Mouse (Mus musculus) gastrocnemius, adult 2 months (tissue): ENCODE results near the gene Ercc6l. TPM values are rescaled to one million over a fixed set of nuclear protein-coding genes. Genes with fewer than 3 reads are reported as not detected.
"Not testable (repeated sequence)": the region's sequence is repeated elsewhere in the genome, so short reads cannot be mapped to it uniquely, and the experiment has no call there.

Experiments used
- DNase-seq: peaks from one replicate; pipeline ENCODE4 v3.0.0; 2022
- H3K27ac ChIP-seq: fragments of 200-600 bp; 2 replicates; pipeline ENCODE4 v1.8.1; 2022; ENCODE audit warnings: mild to moderate bottlenecking
- H3K4me3 ChIP-seq: fragments of 200-600 bp; 2 replicates; pipeline ENCODE4 v1.8.1; 2022; ENCODE audit warnings: mild to moderate bottlenecking, moderate library complexity
- CTCF ChIP-seq: fragments of 200-600 bp; IDR thresholded peaks from 2 replicates; pipeline ENCODE4 v1.8.1; 2022; ENCODE audit warnings: antibody characterized with exemption, mild to moderate bottlenecking, moderate library complexity
- intact Hi-C: fragments of 180-260 bp; cut with DNase I; formaldehyde crosslinking; loops from one replicate; pipeline ENCODE4 v1.15.1; 2025
- total RNA-seq, 2 experiments: library from RNA; stranded (reverse); gene quantifications; 2 replicates each; pipeline ENCODE4 v1.2.3; 2021

The Ercc6l gene
- total RNA-seq, 2 experiments from 2014 or later: 0.08 TPM

GRCm38 (mm10) chrX:102163529-102163928 lies 6.6 kb upstream of the Ercc6l start:
- peak; percentile 39 for DNase-seq
- Histone ChIP-seq H3K27ac (no peak overlapping the region), H3K4me3 (no peak overlapping the region)
- no peak for TF ChIP-seq CTCF
- intact Hi-C loops: no loop called here

- no peak overlapping the region for H3K27ac ChIP-seq
- no peak overlapping the region for H3K4me3 ChIP-seq
- no peak for DNase-seq
- TF ChIP-seq CTCF: peak; percentile 15; the same call in 1 of the 2 replicates
- intact Hi-C loops: no loop called here
These were observed 6.2 kb upstream of the Ercc6l start for GRCm38 (mm10) chrX:102163096-102163495.

- intact Hi-C loops: loop anchor here (2.0 kb wide), 1 partner anchor 318 kb away; no protein-coding TSS in a partner anchor
- no peak for TF ChIP-seq CTCF
- no peak overlapping the region for H3K4me3 ChIP-seq
- no peak for DNase-seq
- H3K27ac ChIP-seq: no peak overlapping the region
These were observed 3.6 kb upstream of the Ercc6l start for GRCm38 (mm10) chrX:102160528-102160927.

GRCm38 (mm10) chrX:102159778-102160177 lies 2.9 kb upstream of the Ercc6l start:
- peak; percentile 64 for TF ChIP-seq CTCF
- intact Hi-C loops: loop anchor here (2.0 kb wide), 1 partner anchor 319 kb away; no protein-coding TSS in a partner anchor

GRCm38 (mm10) chrX:102157423-102157791 lies 516 bp upstream of the Ercc6l start:
- intact Hi-C loops: loop anchor here (2.0 kb wide), 1 partner anchor 31 kb away; the partner anchor contains the start of gene Rps4x
- peak overlapping the region; percentile 74 for H3K4me3 ChIP-seq
- no peak for TF ChIP-seq CTCF
- peak overlapping the region; percentile 86 for H3K27ac ChIP-seq
- no peak for DNase-seq

More at GRCm38 (mm10) chrX:102159778-102160177, 2.9 kb upstream of the Ercc6l start:
- Histone ChIP-seq H3K4me3 (no peak overlapping the region), H3K27ac (no peak overlapping the region)
- peak; percentile 38 for DNase-seq

GRCm38 (mm10) chrX:102141157-102141556 lies 15.7 kb downstream of the Ercc6l start:
- Histone ChIP-seq H3K27ac (no peak overlapping the region), H3K4me3 (no peak overlapping the region)
- intact Hi-C loops: no loop called here
- TF ChIP-seq CTCF: no peak
- DNase-seq: no peak

- no peak overlapping the region for H3K4me3 ChIP-seq
- H3K27ac ChIP-seq: no peak overlapping the region
- no peak for TF ChIP-seq CTCF
- no peak for DNase-seq
- intact Hi-C loops: no loop called here
These were observed 35.6 kb downstream of the Ercc6l start for GRCm38 (mm10) chrX:102121321-102121720.

GRCm38 (mm10) chrX:102119042-102119864 lies 37.6 kb downstream of the Ercc6l start, which contains the start of gene Pin4:
Gene Pin4 (plus strand): TSS chrX:102119447.
- intact Hi-C loops: no loop called here
- peak within 1 kb of the TSS; percentile 78 for H3K27ac ChIP-seq
- DNase-seq: peak; percentile 93
- TF ChIP-seq CTCF: no peak; the same call in 1 of the 2 replicates
- peak within 1 kb of the TSS; percentile 83 for H3K4me3 ChIP-seq

- Histone ChIP-seq H3K4me3 (no peak overlapping the region), H3K27ac (no peak overlapping the region)
- no peak for TF ChIP-seq CTCF
- intact Hi-C loops: no loop called here
- no peak for DNase-seq
These were observed 41.2 kb downstream of the Ercc6l start for GRCm38 (mm10) chrX:102115676-102116075.

- H3K4me3 ChIP-seq: not testable (repeated sequence)
These were observed 47.5 kb downstream of the Ercc6l start for GRCm38 (mm10) chrX:102109349-102109748.

GRCm38 (mm10) chrX:102103830-102104229 lies 53.1 kb downstream of the Ercc6l start:
- H3K27ac ChIP-seq, DNase-seq, intact Hi-C loops, H3K4me3 ChIP-seq: not testable (repeated sequence)

More at GRCm38 (mm10) chrX:102109349-102109748, 47.5 kb downstream of the Ercc6l start:
- H3K27ac ChIP-seq, DNase-seq, intact Hi-C loops: not testable (repeated sequence)

- TF ChIP-seq CTCF: no peak
- intact Hi-C loops: no loop called here
These were observed 55.0 kb downstream of the Ercc6l start for GRCm38 (mm10) chrX:102101886-102102285.

GRCm38 (mm10) chrX:102094381-102094904 lies 62.4 kb downstream of the Ercc6l start:
- intact Hi-C loops: no loop called here
- Histone ChIP-seq H3K27ac (no peak overlapping the region), H3K4me3 (no peak overlapping the region)
- no peak for TF ChIP-seq CTCF
- no peak for DNase-seq

More at GRCm38 (mm10) chrX:102101886-102102285, 55.0 kb downstream of the Ercc6l start:
- no peak overlapping the region for H3K27ac ChIP-seq
- DNase-seq: no peak
- no peak overlapping the region for H3K4me3 ChIP-seq

Other genes starting within 250 kb of the Ercc6l start
- gene Rtl5, start 85.8 kb downstream of the Ercc6l start, total RNA-seq: under 1 TPM; 0.53 to 0.94 TPM
- gene Pin4, start 37.6 kb downstream of the Ercc6l start, total RNA-seq: 10 to 100 TPM; 25.0 to 40.3 TPM
- 100 to 1,000 TPM; 505 to 553 TPM for gene Rps4x, start 32.3 kb upstream of the Ercc6l start, total RNA-seq
- gene Cited1, start 95.1 kb upstream of the Ercc6l start, total RNA-seq: under 1 TPM; 0.38 to 0.45 TPM